Mouse (Mus musculus): ENCODE results near the gene Apobec4. TPM values are rescaled to one million over a fixed set of nuclear protein-coding genes. Genes with fewer than 3 reads are reported as not detected.

The Apobec4 gene
- polyA plus RNA-seq, 1 experiment, result not detected

DNA sequence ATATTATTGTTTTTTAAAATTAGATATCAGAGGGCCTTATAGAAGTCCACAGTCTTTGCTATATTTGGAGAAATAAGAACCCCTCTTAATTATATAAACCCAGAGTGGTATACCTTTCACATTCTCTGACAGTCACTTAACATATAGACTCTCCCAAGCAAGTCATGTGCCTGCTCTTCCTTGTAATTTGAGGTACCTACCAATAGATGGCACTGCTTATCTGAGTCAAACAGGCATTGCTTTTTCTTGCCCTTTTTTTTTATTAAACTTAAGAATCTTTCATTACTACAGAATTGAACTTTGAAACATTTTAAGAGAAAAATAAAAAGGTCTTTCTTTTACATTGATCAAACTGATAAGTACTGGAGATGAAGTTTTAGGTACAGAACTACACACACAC lies 26.1 kb upstream of the Apobec4 start:
- H3K9me3 ChIP-seq (replicated peaks; ENCODE audit: control insufficient read depth, insufficient read depth, low read length, poor library complexity, severe bottlenecking), result no peaks in the 10 kb centered on the region
- H3K4me1 ChIP-seq (ENCODE audit: control insufficient read depth, insufficient read depth, low read length), result no peaks in the 10 kb centered on the region
- TF ChIP-seq POLR2A (IDR thresholded peaks at IDR 0.05; ENCODE audit: insufficient read depth, low read length), result no peak
- peak; percentile 22 for TF ChIP-seq CTCF (IDR thresholded peaks at IDR 0.05; ENCODE audit: low read depth, low read length)
- H3K27me3 ChIP-seq (ENCODE audit: control insufficient read depth, insufficient read depth, low read length, poor library complexity, severe bottlenecking), result no peaks in the 10 kb centered on the region
- no peak overlapping the region for H3K27ac ChIP-seq (ENCODE audit: insufficient read depth, low read length)
- no peaks in the 10 kb centered on the region for H3K36me3 ChIP-seq (ENCODE audit: control insufficient read depth, insufficient read depth, low read length, poor library complexity, severe bottlenecking)
- H3K9ac ChIP-seq (ENCODE audit: low read depth, poor library complexity, severe bottlenecking), result no peak overlapping the region
- H3K4me3 ChIP-seq (ENCODE audit: low read depth, low read length), result no peak overlapping the region

GRCm38 (mm10) chr1:152726095-152726494 lies 24.3 kb upstream of the Apobec4 start:
- Histone ChIP-seq H3K9me3 (replicated peaks; ENCODE audit: control insufficient read depth, insufficient read depth, low read length, poor library complexity, severe bottlenecking) (no peaks in the 10 kb centered on the region), H3K27ac (ENCODE audit: insufficient read depth, low read length) (no peak overlapping the region), H3K27me3 (ENCODE audit: control insufficient read depth, insufficient read depth, low read length, poor library complexity, severe bottlenecking) (no peaks in the 10 kb centered on the region), H3K36me3 (ENCODE audit: control insufficient read depth, insufficient read depth, low read length, poor library complexity, severe bottlenecking) (no peaks in the 10 kb centered on the region), H3K4me1 (ENCODE audit: control insufficient read depth, insufficient read depth, low read length) (no peaks in the 10 kb centered on the region), H3K4me3 (ENCODE audit: low read depth, low read length) (no peak overlapping the region), H3K9ac (ENCODE audit: low read depth, poor library complexity, severe bottlenecking) (no peak overlapping the region)
- TF ChIP-seq CTCF (IDR thresholded peaks at IDR 0.05; ENCODE audit: low read depth, low read length) (no peak), EP300 (IDR thresholded peaks at IDR 0.05; ENCODE audit: insufficient read depth, low read depth, low read length) (no peak), POLR2A (IDR thresholded peaks at IDR 0.05; ENCODE audit: insufficient read depth, low read length) (no peak)

- H3K9ac ChIP-seq (ENCODE audit: low read depth, poor library complexity, severe bottlenecking), result no peak overlapping the region
- H3K9me3 ChIP-seq (replicated peaks; ENCODE audit: control insufficient read depth, insufficient read depth, low read length, poor library complexity, severe bottlenecking), result no peaks in the 10 kb centered on the region
- no peaks in the 10 kb centered on the region for H3K36me3 ChIP-seq (ENCODE audit: control insufficient read depth, insufficient read depth, low read length, poor library complexity, severe bottlenecking)
- H3K4me3 ChIP-seq (ENCODE audit: low read depth, low read length), result no peak overlapping the region
- H3K4me1 ChIP-seq (ENCODE audit: control insufficient read depth, insufficient read depth, low read length), result no peaks in the 10 kb centered on the region
- no peak overlapping the region for H3K27ac ChIP-seq (ENCODE audit: insufficient read depth, low read length)
- no peak for TF ChIP-seq EP300 (IDR thresholded peaks at IDR 0.05; ENCODE audit: insufficient read depth, low read depth, low read length)
- TF ChIP-seq POLR2A (IDR thresholded peaks at IDR 0.05; ENCODE audit: insufficient read depth, low read length), result no peak
- no peak for TF ChIP-seq CTCF (IDR thresholded peaks at IDR 0.05; ENCODE audit: low read depth, low read length)
- H3K27me3 ChIP-seq (ENCODE audit: control insufficient read depth, insufficient read depth, low read length, poor library complexity, severe bottlenecking), result no peaks in the 10 kb centered on the region
These were observed 22.6 kb upstream of the Apobec4 start for GRCm38 (mm10) chr1:152727604-152728236.

DNA sequence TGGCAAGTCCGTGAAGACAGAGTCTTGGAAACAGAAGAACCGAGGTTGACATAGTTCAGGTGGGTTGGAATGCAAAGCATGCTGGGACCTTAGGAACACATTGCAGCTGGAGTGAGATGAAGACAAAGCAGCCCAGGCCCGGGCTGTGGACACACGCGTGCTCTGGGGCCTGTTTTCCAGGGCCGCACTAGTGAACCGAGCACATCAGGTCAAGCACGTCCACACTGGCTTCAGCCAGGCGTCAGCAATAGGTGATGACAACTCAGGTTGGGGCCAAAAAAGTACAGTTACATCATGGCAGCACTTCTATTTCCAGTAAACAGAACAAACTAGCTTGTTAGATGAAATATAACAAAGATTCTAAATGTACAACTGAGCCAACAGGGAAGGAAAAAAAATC lies 11.6 kb upstream of the Apobec4 start:
- TF ChIP-seq CTCF (IDR thresholded peaks at IDR 0.05; ENCODE audit: low read depth, low read length) (no peak), EP300 (IDR thresholded peaks at IDR 0.05; ENCODE audit: insufficient read depth, low read depth, low read length) (no peak), POLR2A (IDR thresholded peaks at IDR 0.05; ENCODE audit: insufficient read depth, low read length) (no peak)

DNA sequence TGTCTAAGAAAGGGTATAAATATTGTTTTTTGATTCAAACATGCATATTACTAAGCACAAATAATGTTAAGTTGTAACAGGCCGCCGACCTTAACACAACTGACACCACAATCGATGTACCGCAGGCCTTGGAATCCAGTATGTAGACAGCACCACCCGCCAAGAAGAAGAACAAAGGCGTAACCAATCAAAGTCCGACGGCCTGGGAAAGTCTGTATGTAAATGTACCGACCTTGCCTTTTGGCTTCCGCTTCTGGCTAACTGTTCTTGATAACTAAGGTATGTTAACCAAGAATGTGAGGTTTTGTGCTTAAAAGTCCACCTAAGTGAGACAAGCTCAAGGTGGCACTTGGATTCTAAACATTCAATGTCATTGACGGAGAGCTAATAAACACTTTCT lies 11.0 kb upstream of the Apobec4 start:
- Histone ChIP-seq H3K9me3 (replicated peaks; ENCODE audit: control insufficient read depth, insufficient read depth, low read length, poor library complexity, severe bottlenecking) (no peaks in the 10 kb centered on the region), H3K27me3 (ENCODE audit: control insufficient read depth, insufficient read depth, low read length, poor library complexity, severe bottlenecking) (no peaks in the 10 kb centered on the region), H3K4me1 (ENCODE audit: control insufficient read depth, insufficient read depth, low read length) (no peaks in the 10 kb centered on the region), H3K36me3 (ENCODE audit: control insufficient read depth, insufficient read depth, low read length, poor library complexity, severe bottlenecking) (no peaks in the 10 kb centered on the region), H3K4me3 (ENCODE audit: low read depth, low read length) (no peak overlapping the region), H3K27ac (ENCODE audit: insufficient read depth, low read length) (no peak overlapping the region), H3K9ac (ENCODE audit: low read depth, poor library complexity, severe bottlenecking) (no peak overlapping the region)
- TF ChIP-seq CTCF (IDR thresholded peaks at IDR 0.05; ENCODE audit: low read depth, low read length) (no peak), POLR2A (IDR thresholded peaks at IDR 0.05; ENCODE audit: insufficient read depth, low read length) (no peak), EP300 (IDR thresholded peaks at IDR 0.05; ENCODE audit: insufficient read depth, low read depth, low read length) (no peak)

More for the DNA sequence above, 11.6 kb upstream of the Apobec4 start:
- Histone ChIP-seq H3K4me3 (ENCODE audit: low read depth, low read length) (no peak overlapping the region), H3K36me3 (ENCODE audit: control insufficient read depth, insufficient read depth, low read length, poor library complexity, severe bottlenecking) (no peaks in the 10 kb centered on the region), H3K27ac (ENCODE audit: insufficient read depth, low read length) (no peak overlapping the region), H3K27me3 (ENCODE audit: control insufficient read depth, insufficient read depth, low read length, poor library complexity, severe bottlenecking) (no peaks in the 10 kb centered on the region), H3K9me3 (replicated peaks; ENCODE audit: control insufficient read depth, insufficient read depth, low read length, poor library complexity, severe bottlenecking) (no peaks in the 10 kb centered on the region), H3K4me1 (ENCODE audit: control insufficient read depth, insufficient read depth, low read length) (no peaks in the 10 kb centered on the region), H3K9ac (ENCODE audit: low read depth, poor library complexity, severe bottlenecking) (no peak overlapping the region)

DNA sequence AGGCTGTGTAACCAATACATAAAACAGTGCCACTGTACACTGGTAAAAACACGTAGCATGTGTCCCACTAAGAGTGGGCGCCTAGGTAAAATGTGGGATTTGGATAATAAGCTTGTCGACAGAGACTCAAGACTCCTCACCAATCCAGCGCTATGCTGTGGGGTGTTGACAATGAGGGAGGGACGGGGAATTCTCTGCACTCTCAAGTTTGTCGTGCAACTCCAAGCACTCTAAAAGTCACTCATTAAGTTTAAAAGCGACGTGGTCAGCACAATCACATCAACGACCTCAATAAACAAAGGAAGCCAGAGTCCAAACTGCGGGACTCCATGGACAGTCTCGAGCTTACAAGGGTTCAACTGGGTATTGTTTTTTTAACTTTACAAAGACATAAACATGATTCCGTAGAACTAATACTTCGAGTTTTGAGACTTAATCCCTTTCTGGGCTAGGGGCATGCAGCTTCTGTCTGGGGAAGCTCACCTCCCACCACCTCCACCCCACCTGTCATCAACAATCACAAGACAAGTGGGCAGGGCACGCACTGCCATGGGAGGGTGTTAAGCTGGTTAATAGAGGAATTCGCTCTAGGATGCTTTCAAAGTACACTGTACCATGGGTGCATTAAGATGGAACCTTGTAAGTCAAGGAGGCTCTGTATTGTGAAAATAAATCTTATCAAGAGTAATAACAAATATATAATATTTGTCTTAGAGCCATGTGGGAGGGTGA lies 7.1 kb upstream of the Apobec4 start:
- H3K27me3 ChIP-seq (ENCODE audit: control insufficient read depth, insufficient read depth, low read length, poor library complexity, severe bottlenecking), result no peaks in the 10 kb centered on the region
- no peak overlapping the region for H3K9ac ChIP-seq (ENCODE audit: low read depth, poor library complexity, severe bottlenecking)
- no peaks in the 10 kb centered on the region for H3K9me3 ChIP-seq (replicated peaks; ENCODE audit: control insufficient read depth, insufficient read depth, low read length, poor library complexity, severe bottlenecking)
- TF ChIP-seq EP300 (IDR thresholded peaks at IDR 0.05; ENCODE audit: insufficient read depth, low read depth, low read length) (no peak), CTCF (IDR thresholded peaks at IDR 0.05; ENCODE audit: low read depth, low read length) (no peak), POLR2A (IDR thresholded peaks at IDR 0.05; ENCODE audit: insufficient read depth, low read length) (no peak)
- H3K27ac ChIP-seq (ENCODE audit: insufficient read depth, low read length), result no peak overlapping the region
- no peaks in the 10 kb centered on the region for H3K4me1 ChIP-seq (ENCODE audit: control insufficient read depth, insufficient read depth, low read length)
- H3K4me3 ChIP-seq (ENCODE audit: low read depth, low read length), result no peak overlapping the region
- no peaks in the 10 kb centered on the region for H3K36me3 ChIP-seq (ENCODE audit: control insufficient read depth, insufficient read depth, low read length, poor library complexity, severe bottlenecking)
